Mouse (Mus musculus): ENCODE results near the gene Ttc25. TPM values are rescaled to one million over a fixed set of nuclear protein-coding genes. Genes with fewer than 3 reads are reported as not detected.

The Ttc25 gene
- polyA plus RNA-seq, 1 experiment from 2014 or later = 2.9 TPM

DNA sequence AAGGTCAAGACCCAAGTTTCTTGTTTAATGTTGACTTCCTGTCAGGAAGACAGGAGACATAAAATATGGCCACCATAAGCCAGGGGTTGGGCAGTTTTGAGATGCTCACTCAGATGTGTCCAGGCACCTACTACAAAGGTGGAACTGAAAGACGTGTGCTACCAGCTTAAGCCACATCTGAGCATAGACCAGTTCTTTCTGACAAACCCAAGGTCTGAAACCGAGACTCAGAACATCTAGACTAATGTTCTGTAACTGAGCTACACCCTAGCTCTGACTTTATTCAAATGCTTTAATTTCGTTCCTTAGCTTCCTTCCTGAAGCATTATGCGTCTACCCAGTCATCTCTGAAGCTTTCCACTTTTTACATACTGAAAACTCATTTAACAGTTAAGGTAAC is 52.7 kb downstream of the Ttc25 start:
- no peak for ATAC-seq
- WGBS = 89% methylated on average over 4 of the region's 4 CpGs
- no peak overlapping the region for H3K9ac ChIP-seq (ENCODE audit: low read depth, low read length)
- H3K4me3 ChIP-seq (ENCODE audit: low read depth, low read length) = no peak overlapping the region
- H3K4me1 ChIP-seq (ENCODE audit: control insufficient read depth, insufficient read depth, low read length) = no peaks in the 10 kb centered on the region
- H3K27ac ChIP-seq (ENCODE audit: low read length) = no peak overlapping the region
- H3K27me3 ChIP-seq (ENCODE audit: control insufficient read depth, insufficient read depth, low read depth, low read length) = no peaks in the 10 kb centered on the region
- H3K36me3 ChIP-seq (ENCODE audit: control insufficient read depth, insufficient read depth, low read length) = peaks cover 23% of the 10 kb centered on the region
- no peaks in the 10 kb centered on the region for H3K9me3 ChIP-seq (replicated peaks; ENCODE audit: control insufficient read depth, low read length, poor library complexity, severe bottlenecking)
- H3K4me2 ChIP-seq (ENCODE audit: low read length) = no peak overlapping the region

- Histone ChIP-seq H3K4me1 (ENCODE audit: control insufficient read depth, insufficient read depth, low read length) (0 out of 2 replicates have a peak, but pooled peaks cover 6% of the 10 kb centered on the region), H3K9me3 (replicated peaks; ENCODE audit: control insufficient read depth, low read length, poor library complexity, severe bottlenecking) (no peaks in the 10 kb centered on the region), H3K27ac (ENCODE audit: low read length) (no peak overlapping the region), H3K9ac (ENCODE audit: low read depth, low read length) (no peak overlapping the region), H3K27me3 (ENCODE audit: control insufficient read depth, insufficient read depth, low read depth, low read length) (no peaks in the 10 kb centered on the region), H3K36me3 (ENCODE audit: control insufficient read depth, insufficient read depth, low read length) (peaks cover 21% of the 10 kb centered on the region), H3K4me3 (ENCODE audit: low read depth, low read length) (no peak overlapping the region), H3K4me2 (ENCODE audit: low read length) (no peak overlapping the region)
- 94% methylated on average over 3 of the region's 3 CpGs for WGBS
- no peak for ATAC-seq
Observed at GRCm38 (mm10) chr11:100601372-100601771, 56.0 kb downstream of the Ttc25 start.

DNA sequence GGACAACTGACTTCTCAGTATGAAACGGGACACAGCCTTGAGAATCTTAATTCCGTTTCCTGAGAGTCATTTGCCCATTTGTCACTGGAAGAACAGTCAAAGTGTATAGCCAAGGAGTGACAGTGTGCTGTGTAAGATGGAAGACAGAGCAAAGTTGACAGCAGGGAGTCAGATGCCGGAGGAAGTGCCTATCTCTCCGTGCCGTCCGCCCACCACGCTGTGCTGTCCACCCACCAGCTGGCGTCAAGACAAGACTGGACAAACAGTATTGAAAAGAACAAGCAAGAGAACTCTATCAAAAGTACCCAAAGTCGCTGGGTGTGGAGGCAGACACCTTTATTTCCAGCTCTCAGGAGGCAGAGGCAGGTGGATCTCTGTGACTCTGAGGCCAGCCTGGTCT is 57.7 kb downstream of the Ttc25 start:
- Histone ChIP-seq H3K36me3 (ENCODE audit: control insufficient read depth, insufficient read depth, low read length) (peaks cover 5% of the 10 kb centered on the region), H3K9ac (ENCODE audit: low read depth, low read length) (no peak overlapping the region), H3K4me1 (ENCODE audit: control insufficient read depth, insufficient read depth, low read length) (0 out of 2 replicates have a peak, but pooled peaks cover 6% of the 10 kb centered on the region), H3K4me2 (ENCODE audit: low read length) (no peak overlapping the region), H3K4me3 (ENCODE audit: low read depth, low read length) (no peak overlapping the region), H3K27ac (ENCODE audit: low read length) (no peak overlapping the region), H3K9me3 (replicated peaks; ENCODE audit: control insufficient read depth, low read length, poor library complexity, severe bottlenecking) (no peaks in the 10 kb centered on the region), H3K27me3 (ENCODE audit: control insufficient read depth, insufficient read depth, low read depth, low read length) (no peaks in the 10 kb centered on the region)
- no peak for ATAC-seq
- 93% methylated on average over 9 of the region's 9 CpGs for WGBS

- 69% methylated on average over 8 of the region's 8 CpGs for WGBS
Observed at GRCm38 (mm10) chr11:100603813-100604212, 58.4 kb downstream of the Ttc25 start.

GRCm38 (mm10) chr11:100604321-100605005 is 59.1 kb downstream of the Ttc25 start:
- H3K27ac ChIP-seq (ENCODE audit: low read length) = peak overlapping the region; percentile 4; the same call in 1 of the 2 replicates
- ATAC-seq = no peak
- H3K36me3 ChIP-seq (ENCODE audit: control insufficient read depth, insufficient read depth, low read length) = no peaks in the 10 kb centered on the region; the same call in 1 of the 2 replicates
- no peak overlapping the region for H3K9ac ChIP-seq (ENCODE audit: low read depth, low read length)
- H3K4me3 ChIP-seq (ENCODE audit: low read depth, low read length) = no peak overlapping the region
- no peaks in the 10 kb centered on the region for H3K27me3 ChIP-seq (ENCODE audit: control insufficient read depth, insufficient read depth, low read depth, low read length)
- H3K9me3 ChIP-seq (replicated peaks; ENCODE audit: control insufficient read depth, low read length, poor library complexity, severe bottlenecking) = no peaks in the 10 kb centered on the region
- H3K4me1 ChIP-seq (ENCODE audit: control insufficient read depth, insufficient read depth, low read length) = 0 out of 2 replicates have a peak, but pooled peaks cover 6% of the 10 kb centered on the region
- no peak overlapping the region for H3K4me2 ChIP-seq (ENCODE audit: low read length)
- WGBS = 79% methylated on average over 4 of the region's 4 CpGs

More at GRCm38 (mm10) chr11:100603813-100604212, 58.4 kb downstream of the Ttc25 start:
- H3K9ac ChIP-seq (ENCODE audit: low read depth, low read length) = no peak overlapping the region
- no peak for ATAC-seq
- no peak overlapping the region for H3K27ac ChIP-seq (ENCODE audit: low read length)
- H3K27me3 ChIP-seq (ENCODE audit: control insufficient read depth, insufficient read depth, low read depth, low read length) = no peaks in the 10 kb centered on the region
- H3K36me3 ChIP-seq (ENCODE audit: control insufficient read depth, insufficient read depth, low read length) = peaks cover 4% of the 10 kb centered on the region
- H3K9me3 ChIP-seq (replicated peaks; ENCODE audit: control insufficient read depth, low read length, poor library complexity, severe bottlenecking) = no peaks in the 10 kb centered on the region
- no peak overlapping the region for H3K4me3 ChIP-seq (ENCODE audit: low read depth, low read length)
- H3K4me2 ChIP-seq (ENCODE audit: low read length) = no peak overlapping the region
- H3K4me1 ChIP-seq (ENCODE audit: control insufficient read depth, insufficient read depth, low read length) = 0 out of 2 replicates have a peak, but pooled peaks cover 6% of the 10 kb centered on the region

GRCm38 (mm10) chr11:100605451-100605850 is 60.0 kb downstream of the Ttc25 start:
- Histone ChIP-seq H3K9ac (ENCODE audit: low read depth, low read length) (no peak overlapping the region), H3K27ac (ENCODE audit: low read length) (no peak overlapping the region), H3K4me2 (ENCODE audit: low read length) (no peak overlapping the region), H3K4me3 (ENCODE audit: low read depth, low read length) (no peak overlapping the region), H3K36me3 (ENCODE audit: control insufficient read depth, insufficient read depth, low read length) (no peaks in the 10 kb centered on the region), H3K9me3 (replicated peaks; ENCODE audit: control insufficient read depth, low read length, poor library complexity, severe bottlenecking) (no peaks in the 10 kb centered on the region), H3K27me3 (ENCODE audit: control insufficient read depth, insufficient read depth, low read depth, low read length) (no peaks in the 10 kb centered on the region), H3K4me1 (ENCODE audit: control insufficient read depth, insufficient read depth, low read length) (peaks cover 8% of the 10 kb centered on the region; the same call in 1 of the 2 replicates)
- ATAC-seq = no peak
- 79% methylated on average over 10 of the region's 10 CpGs for WGBS

- Histone ChIP-seq H3K4me1 (ENCODE audit: control insufficient read depth, insufficient read depth, low read length) (peaks cover 8% of the 10 kb centered on the region; the same call in 1 of the 2 replicates), H3K36me3 (ENCODE audit: control insufficient read depth, insufficient read depth, low read length) (no peaks in the 10 kb centered on the region), H3K4me3 (ENCODE audit: low read depth, low read length) (no peak overlapping the region), H3K9me3 (replicated peaks; ENCODE audit: control insufficient read depth, low read length, poor library complexity, severe bottlenecking) (no peaks in the 10 kb centered on the region), H3K27ac (ENCODE audit: low read length) (no peak overlapping the region), H3K4me2 (ENCODE audit: low read length) (no peak overlapping the region), H3K27me3 (ENCODE audit: control insufficient read depth, insufficient read depth, low read depth, low read length) (no peaks in the 10 kb centered on the region), H3K9ac (ENCODE audit: low read depth, low read length) (no peak overlapping the region)
- WGBS = 87% methylated on average over 6 of the region's 6 CpGs
- ATAC-seq = no peak
Observed at GRCm38 (mm10) chr11:100607121-100607520, 61.7 kb downstream of the Ttc25 start.

- Histone ChIP-seq H3K4me2 (ENCODE audit: low read length) (no peak overlapping the region), H3K9ac (ENCODE audit: low read depth, low read length) (no peak overlapping the region), H3K36me3 (ENCODE audit: control insufficient read depth, insufficient read depth, low read length) (no peaks in the 10 kb centered on the region), H3K4me1 (ENCODE audit: control insufficient read depth, insufficient read depth, low read length) (peaks cover 8% of the 10 kb centered on the region; the same call in 1 of the 2 replicates), H3K27me3 (ENCODE audit: control insufficient read depth, insufficient read depth, low read depth, low read length) (no peaks in the 10 kb centered on the region), H3K27ac (ENCODE audit: low read length) (no peak overlapping the region), H3K9me3 (replicated peaks; ENCODE audit: control insufficient read depth, low read length, poor library complexity, severe bottlenecking) (no peaks in the 10 kb centered on the region), H3K4me3 (ENCODE audit: low read depth, low read length) (no peak overlapping the region)
- ATAC-seq = no peak
- WGBS = 76% methylated on average over 4 of the region's 4 CpGs
Observed at GRCm38 (mm10) chr11:100608796-100609195, 63.4 kb downstream of the Ttc25 start.

DNA sequence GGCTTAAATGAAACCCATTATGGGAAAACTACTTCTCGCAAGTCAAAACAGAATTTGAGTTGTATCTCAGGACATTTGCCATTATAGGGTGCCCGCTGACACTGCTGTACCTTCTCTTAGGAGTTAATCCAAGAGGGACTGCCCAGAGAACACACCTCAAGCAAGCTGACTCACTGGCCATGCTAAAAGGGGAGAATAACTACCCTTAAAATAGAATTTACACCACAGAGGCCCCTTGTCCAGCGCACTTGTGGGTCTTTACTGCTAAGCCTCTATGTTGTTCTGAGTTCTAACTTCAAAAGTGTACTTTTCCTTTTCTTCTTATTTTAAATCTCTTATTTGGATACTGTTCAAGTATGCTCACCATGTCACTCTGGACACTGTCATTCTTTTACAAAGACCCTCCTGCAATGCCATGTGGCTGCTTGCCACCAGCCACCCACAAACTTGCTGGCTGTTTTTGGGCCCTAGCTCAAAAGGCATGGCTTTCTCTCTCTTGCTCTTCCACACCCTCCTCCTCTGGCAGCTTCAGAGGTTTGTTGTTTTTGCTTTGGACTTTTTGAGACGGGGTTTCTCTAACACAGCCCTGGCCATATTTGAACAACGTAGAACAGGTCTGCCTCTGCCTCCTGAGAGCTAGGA is 64.1 kb downstream of the Ttc25 start:
- Histone ChIP-seq H3K9ac (ENCODE audit: low read depth, low read length) (no peak overlapping the region), H3K4me1 (ENCODE audit: control insufficient read depth, insufficient read depth, low read length) (peaks cover 7% of the 10 kb centered on the region; the same call in 1 of the 2 replicates), H3K9me3 (replicated peaks; ENCODE audit: control insufficient read depth, low read length, poor library complexity, severe bottlenecking) (no peaks in the 10 kb centered on the region), H3K27me3 (ENCODE audit: control insufficient read depth, insufficient read depth, low read depth, low read length) (no peaks in the 10 kb centered on the region), H3K4me3 (ENCODE audit: low read depth, low read length) (no peak overlapping the region), H3K36me3 (ENCODE audit: control insufficient read depth, insufficient read depth, low read length) (no peaks in the 10 kb centered on the region), H3K4me2 (ENCODE audit: low read length) (no peak overlapping the region), H3K27ac (ENCODE audit: low read length) (peak overlapping the region; percentile 5; the same call in 1 of the 2 replicates)
- 82% methylated on average over 5 of the region's 5 CpGs for WGBS
- ATAC-seq = no peak
